Mouse (Mus musculus) thymus, postnatal 36 days (tissue): ENCODE results near the gene Acap2.

ENCODE experiments used
- DNase-seq, 2 experiments: peaks; one replicate each; pipeline ENCODE4 v3.0.0; 2022; ENCODE audit warnings: mixed read lengths in 2 of 2

Acap2 gene

DNA sequence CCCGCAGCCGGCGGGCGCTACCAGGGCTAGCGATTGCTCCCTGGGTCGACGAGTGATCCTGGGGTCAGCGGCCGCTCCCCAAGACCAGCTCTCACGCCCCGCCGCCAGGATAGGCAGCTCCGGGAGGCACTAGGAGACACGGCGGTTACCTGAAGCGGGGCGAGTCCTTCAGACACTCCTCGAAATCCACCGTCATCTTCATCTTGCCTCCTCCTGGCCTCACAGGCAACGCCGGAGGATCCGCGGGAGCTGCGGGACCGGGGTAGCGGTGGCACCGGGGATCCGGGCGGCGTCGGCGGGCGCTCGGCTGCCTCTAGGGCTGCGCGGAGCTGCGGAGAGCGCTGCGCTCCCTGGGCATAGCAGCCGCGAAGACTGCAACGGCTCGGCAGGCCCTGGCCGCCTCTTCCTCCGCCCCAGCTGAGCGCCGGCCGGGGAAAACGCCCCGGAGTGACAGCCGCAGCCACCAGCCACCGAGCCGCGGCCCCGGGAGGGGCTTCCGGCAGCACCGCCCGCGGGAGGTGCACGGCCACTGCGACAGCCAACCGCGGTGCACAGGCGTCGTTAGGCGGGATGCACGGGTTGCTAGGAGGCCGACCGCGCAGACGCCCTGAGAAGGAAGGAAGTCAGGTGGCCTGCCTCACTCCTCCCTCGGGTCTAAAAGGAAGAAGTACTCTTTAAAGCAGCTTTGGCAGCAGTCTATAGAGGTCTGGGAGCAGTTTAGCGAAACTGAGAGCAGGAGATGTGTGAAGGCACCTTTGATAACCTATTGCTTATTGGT is at the start of gene Acap2:
Gene Acap2 (minus strand): TSS at position 456 of the 778 bp plus-strand sequence.
- peak; percentile 98 to 99 for DNase-seq

DNA sequence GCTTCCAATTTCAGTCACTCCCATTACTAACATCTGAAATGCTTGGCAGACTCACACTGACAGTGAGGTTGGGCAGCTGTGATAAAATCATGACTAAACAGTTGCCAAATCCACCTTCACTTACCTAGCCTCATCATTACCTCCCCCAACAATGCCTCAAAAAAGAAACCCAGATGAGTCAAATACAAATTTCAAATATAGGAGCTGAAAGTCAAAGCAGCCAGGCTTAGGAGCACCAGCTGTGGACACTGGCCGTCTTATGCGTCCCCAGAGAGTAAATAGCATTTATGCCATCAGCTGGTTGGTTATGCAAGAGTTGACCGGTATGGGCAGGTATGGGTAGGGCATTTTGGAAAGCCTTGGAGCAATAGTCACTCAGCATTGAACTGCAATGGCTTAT is 48.4 kb upstream of the Acap2 start:
- DNase-seq, result no peak

DNA sequence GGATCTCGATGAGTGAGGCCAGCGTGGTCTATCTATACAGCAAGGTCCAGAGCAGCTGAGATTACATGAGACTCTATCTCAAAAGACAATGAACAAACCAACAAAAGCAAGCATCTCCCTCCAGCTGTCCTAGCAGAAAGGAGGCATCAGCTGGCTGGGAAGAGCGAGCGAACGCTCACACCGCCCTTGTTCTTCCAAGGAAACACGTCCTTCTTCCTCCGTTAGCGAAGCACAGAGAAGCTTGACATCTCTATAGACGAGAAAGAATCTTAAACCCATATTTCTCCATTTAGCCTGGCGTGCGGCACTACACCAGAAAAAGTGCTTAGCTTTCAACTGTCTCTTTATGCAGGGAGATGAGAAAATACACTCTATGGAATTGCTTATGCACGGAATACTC is 47.7 kb upstream of the Acap2 start:
- DNase-seq, result no peak

DNA sequence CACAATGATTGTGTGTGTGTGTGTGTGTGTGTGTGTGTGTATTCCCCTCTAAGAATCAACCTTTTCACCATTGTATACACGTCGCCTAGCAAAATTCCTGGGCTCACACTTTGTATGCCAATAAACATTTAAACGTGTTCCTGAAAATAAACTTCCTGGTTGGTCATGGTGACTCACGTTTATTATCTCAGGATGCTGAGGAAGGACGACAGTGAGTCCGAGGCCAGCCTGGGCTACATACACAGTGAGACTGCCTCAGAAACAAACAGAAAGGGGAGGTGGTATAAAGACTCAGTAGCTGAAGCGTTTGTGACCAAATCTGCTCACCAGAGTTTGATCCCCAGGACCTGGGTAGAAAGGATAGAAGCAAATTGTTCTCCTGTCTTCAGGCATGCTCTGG is 46.4 kb upstream of the Acap2 start:
- no peak for DNase-seq

DNA sequence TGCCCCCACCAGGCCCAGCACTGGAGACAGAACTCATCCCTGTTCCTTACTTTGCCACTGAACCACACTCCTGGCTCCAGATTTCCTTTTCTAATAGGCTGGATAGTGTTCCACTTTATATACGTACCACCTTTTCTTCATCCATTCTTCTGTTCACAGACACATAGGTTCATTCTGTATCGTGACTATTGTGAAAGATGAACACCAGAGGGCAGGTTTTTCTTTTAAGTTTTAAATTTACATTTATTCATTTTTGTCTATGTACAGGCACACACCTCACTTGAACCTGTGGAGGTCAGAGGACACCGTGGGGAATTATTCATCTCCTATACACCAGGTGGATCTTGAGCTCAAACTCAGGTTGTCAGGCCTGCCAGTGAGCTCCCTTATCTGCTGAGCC is 43.0 kb upstream of the Acap2 start:
- DNase-seq, result no peak

DNA sequence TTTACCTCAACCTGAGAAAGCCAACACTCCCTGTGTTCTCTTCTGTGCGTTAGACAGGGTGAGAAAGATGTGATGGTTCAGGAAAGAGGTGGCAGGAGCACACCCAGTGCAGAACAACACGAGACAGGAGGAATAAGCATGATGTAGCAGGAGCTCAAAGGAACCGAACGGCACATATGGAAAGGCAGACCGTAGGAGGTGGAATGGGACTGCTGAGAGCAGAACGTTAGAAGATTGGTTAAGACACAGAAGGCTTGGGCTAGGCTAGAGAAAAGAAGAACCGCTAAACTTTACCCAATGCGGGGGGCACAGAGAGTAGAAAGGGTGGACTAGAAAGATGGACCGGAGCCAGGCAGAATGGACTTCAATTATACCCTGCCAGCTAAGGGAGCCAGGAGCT is 40.4 kb upstream of the Acap2 start:
- DNase-seq, result no peak

DNA sequence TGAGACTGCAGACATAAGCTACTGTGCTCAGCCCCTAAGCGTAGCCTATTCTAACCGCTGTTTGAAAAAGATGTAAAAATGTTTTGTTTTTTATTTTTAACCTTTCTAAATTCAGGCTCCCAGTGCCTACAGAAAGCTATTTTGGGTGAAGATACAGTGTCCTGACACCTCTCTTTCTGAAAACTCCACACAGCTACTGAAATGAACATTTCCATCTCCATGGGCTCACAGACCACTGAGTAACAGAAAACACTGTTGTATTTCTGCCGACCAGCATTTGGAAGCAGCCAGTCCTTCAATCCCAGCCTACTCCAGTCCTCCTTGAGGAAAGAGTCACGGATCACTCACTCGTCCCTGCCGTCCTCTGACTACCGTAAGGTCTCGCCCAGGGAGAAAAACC is 39.5 kb upstream of the Acap2 start:
- no peak for DNase-seq

DNA sequence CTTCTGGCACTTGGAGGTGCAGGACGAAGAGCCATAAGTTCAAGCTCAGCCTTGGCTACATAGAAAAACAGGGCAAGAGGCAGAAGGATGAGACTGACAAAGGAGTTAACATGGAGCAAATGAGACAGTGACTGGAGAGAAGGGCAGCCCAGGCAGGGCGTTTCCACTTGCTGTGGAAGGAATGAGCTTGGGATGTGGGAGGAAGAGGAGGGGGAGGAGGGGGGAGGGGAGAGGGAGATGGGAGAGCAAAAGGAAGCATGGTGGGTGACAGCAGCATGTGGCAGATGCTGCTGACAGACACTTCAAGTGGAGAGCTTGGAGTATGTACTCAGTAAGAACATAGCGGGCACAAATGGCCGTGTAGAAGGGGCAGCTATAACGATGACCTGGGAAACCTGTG is 37.2 kb upstream of the Acap2 start:
- no peak for DNase-seq

DNA sequence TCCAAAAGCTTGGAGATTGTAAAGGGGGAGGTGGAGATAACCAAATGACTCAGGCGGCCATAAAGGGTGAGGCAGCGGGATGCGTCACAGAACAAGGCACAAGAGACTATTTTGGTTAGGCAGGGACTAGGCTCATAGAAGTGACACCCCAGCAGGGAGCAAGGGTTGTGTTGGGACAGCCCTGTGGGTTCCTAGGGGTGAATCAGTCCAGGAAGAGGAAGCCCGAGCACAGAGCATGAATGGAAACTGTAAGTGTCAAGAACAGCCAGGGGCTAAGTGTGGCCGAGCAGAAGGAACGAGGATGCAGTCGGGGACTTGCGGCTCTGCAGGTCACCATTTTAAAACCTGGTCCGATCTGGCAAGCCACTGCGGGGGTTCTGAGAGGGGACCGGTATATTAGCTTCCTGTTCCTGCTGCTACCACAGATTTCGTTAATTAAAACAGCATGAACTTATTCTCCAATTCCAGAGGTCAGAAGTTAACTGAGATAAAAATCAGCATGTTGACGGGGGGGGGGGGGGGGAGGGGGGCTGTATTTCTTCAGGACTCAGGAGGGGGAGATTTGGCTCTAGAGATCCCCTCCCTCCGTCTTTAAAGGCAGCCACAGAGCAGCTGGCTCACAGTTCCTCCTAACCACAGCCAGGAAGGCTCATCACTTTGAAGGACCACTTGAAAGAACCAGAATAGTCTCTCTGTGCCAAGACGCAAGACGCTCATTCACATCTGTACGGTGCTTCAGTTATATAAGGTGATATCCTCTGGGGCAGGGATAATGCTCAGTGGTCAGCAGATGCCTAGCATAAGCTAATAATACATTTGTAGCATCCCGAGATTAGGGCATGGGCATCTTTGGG is 34.6 kb upstream of the Acap2 start:
- peak; percentile 15 to 39 for DNase-seq

DNA sequence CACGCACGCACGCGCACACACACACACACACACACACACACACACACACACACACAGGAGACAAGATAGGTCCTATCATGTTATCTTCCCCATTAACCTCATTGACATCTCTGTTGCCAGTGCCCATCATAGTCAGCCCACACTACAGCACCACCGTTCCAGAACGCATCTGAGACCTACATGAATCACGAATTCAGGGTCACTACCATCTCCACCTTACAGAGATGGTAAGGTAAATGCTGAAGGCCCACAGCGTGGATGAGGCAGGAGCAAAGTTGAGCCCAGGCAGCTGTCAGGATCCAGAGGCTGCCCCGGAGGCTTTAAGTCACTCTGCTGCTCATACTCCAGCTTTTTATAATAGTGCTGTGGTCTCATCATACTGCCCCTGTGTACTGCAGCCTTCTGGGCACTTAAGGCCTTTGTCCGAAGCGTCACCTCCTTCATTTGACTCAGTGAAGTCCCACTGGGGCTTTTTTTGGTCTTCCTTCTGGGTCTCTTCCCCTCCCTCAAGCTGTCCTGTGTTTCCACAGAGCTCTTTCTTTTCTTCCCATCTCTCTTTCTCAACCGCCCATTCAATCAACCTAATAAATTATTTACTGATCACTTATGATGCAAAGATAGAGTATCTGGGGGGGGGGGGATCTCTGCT is 33.9 kb upstream of the Acap2 start:
- no peak for DNase-seq

DNA sequence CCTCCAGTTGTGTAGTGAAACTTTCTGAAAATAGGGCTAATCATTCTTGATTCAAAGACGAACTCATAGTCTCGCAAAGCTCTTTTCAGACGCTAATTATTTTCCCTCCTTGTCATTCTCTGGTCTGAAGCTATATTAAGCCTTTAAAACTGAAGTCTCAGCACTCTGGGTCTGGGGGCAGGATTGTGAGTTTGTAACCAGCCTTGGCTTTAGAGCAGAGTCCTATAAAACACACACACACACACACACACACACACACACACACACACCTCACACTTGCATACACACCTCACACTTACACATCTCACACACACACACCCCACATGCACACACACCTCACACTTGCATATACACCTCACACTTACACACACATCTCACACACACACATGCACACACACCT is 33.3 kb upstream of the Acap2 start:
- DNase-seq, result no peak

DNA sequence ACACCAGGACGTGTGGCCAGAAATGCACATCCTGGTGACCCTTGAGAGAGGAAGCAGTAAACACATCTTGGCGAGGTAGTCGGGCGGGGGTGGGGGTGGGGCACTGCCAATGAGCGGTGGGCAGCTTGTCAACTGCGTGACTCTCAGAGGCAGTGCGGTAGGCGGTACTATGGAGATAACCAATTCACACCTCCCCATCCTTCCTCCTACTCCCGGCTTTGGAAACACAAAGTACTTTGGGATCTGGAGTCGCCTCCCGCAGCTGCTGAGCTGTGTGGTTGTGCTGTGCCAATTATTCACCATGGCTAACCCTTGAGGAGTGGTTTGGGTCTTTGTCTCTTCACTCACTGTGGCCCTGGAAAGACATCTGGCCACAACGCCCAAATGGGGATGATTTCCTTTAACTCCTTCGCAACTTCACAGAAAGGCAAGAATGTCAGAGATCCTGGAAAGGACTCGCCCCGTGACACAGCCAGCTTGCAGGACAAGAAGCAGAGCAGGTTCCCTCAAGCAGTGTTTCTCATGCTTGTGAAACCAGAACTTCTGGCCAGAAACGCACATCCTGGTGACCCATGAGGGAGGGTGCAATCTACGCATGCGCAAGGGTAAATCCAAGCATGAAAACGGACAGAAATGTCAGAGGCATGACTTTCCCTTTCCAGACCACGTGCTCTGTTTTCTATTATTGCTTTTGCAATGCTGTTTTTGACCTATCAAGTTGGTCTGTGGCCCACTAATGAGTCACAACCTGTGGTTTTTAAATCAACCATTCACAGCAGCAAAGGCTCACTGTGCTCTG is 32.7 kb upstream of the Acap2 start:
- peak in 1 of 2 experiments; percentile 17 for DNase-seq

DNA sequence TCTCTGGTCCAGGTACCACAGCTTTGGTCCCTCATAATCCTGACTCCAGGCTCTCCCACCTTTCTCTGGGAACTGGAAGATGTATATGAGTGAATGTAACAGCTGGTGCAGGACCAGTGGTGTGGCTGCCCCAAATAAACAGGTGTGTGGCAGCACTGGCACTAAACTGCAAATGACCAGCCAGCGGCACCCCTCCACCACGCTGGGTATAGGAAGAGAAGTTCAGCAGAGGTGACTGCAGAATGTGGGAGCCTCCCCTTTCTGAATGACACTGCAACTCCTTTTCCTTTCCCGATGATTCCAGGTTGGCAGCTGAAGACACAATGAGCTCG is 32.1 kb upstream of the Acap2 start:
- no peak for DNase-seq

DNA sequence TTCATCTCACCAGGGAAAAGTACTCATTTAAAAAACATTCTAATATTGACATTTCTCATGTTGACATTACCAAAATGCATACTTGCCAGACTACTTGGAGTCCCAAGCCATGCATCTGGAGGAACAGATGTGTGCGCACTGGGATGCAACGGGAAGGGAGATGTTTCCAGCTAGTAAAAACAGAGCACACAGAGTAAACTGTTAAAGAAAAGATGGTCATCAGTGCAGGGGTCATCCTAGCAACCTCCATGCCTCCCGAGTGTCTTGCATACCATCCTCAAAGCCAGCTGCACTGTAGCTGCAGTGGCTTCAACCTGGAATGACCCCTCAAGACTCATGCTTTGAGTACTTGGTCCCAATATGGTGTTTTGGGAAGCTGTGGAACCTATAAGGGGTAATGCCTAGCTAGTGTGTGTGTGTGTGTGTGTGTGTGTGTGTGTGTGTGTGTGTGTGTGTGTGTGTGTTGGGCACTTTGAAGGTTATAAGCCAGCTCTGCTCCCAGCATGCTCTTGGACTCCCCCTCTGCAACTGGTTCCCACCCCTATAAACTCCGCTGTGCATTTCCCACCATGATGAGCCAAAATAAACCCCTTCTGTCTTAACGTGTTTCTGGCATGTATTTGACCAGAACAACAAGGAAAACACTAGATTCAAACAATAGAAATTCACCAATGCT is 31.6 kb upstream of the Acap2 start:
- no peak for DNase-seq

DNA sequence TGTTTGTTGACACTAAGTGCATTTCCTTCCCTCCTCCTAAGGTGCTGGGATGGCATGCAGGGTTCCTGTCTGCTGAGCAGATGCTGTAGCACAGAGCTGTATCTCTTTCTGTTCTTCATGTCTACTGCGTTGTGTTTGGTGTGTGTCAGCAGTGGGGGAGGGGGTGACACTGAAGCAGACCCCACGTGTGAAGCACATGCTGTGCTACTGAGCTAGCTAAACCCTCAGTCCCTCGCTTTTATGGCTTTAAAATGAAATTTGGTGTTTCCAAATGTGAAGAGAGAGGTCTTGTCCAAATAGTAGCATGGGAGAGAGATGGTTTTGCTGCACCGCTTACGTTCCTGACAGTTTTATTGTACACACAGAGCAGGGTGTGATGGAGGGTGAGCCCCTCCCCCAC is 30.5 kb upstream of the Acap2 start:
- no peak for DNase-seq

DNA sequence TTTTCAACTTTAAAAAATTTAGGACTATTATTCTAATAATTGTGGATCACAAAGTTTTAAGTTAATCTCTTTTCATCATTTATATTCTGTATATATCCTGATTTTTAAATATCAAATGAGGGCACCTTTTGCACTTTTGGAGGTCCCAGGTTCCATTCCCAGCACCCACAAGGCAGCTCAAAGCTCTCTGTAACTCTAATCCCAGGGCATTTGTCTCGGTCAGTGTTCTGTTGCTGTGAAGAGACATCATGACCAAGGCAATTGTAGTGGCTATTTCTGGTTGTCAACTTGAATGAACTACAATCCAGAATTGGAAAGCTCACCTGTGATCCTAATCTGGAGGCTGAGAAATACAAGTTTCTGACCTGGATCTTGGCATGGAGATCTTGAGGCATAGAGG is 26.7 kb upstream of the Acap2 start:
- no peak for DNase-seq

DNA sequence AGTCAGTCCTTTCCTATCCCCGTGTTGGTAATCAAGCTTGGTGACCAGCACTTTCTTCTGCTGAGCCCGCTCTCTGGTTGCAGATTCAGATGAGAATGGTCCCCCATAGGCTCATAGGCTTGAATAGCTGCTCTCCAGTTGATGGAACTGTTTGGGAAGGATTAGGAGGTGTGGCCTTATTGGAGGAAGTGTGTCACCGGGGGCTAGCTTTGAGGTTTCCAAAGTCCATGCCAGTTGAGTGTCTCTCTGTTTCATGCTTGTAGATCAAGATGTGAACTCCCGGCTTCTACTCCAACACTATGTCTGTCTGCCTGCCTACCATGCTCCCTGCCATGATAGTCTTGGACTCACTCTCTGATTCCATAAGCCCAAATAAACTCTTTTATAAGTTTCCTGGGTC is 14.2 kb upstream of the Acap2 start:
- no peak for DNase-seq

DNA sequence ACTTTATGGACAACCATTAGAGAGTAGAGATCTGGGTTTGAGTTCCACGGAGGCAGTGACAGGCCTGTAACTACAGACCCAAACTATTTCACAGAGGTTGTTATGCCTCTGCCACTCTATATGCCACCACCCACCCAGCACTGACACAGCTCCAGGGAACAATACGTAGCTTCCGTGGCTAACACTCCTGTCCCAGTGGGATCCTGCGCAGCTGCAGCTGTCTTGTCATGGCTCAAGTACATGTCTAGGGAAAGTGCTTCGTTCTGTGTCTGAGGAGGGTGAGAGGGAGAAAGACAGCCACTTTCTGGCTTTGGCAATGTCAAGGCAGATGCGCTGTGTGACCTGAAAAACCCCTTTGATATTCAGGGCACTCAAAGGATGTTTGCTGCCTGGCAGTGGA is 12.4 kb upstream of the Acap2 start:
- DNase-seq, result no peak

DNA sequence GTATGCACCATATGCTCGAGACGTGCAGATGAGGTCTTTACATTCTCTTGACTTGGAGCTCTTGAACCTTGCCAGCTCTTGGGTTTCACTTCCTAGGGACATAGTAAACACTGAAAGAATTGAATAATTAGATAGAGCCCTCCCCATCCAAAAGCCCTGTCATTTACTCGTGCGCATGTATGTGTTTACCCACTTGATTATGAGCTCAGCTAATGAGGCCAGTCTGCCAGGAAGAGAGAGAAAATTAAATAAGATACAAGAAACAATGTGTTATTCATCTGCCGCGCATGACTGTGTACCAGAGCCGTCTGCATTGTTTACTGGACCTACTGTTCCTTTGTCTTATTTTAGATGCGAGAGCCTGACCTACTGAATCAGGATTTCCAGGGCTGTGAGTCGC is 10.5 kb upstream of the Acap2 start:
- no peak for DNase-seq

DNA sequence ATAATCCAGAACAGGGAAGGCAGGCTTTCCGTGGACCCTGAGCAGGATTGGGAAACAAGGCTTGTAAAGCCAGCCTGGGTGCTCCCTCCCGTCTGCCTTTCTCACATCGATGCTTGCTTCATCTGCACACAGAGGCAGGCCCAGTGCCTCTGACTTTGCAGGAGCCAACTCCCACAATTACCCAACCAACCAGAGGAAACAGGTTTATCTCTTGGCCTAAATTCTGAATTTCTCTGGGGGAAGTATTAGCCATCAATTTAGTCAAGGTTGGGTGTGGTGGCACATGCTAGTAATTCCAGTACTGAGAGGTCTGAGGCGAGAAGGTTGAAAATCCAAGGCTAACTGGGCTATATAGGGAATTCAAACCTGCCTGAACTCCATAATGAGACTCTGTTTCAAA is 9.4 kb upstream of the Acap2 start:
- DNase-seq, result no peak

DNA sequence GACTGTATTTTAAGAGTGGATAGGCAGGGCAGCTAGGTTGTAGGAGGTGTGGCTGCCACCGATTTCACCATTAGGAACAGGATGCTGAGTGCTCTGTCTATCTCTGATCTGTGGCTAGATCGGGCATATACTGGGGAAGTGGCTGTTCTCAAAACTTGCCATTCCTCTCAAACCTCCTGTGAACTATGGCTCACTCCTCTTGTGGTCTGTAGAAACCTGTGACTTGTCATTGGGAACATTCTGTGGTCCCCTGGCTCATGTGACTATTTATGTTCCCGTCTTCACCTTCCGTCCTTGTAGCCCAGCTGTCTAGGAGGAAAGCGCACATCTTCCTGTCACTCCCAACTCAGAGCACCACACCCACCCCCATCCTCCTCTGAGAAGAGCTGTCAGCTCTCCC is 8.9 kb upstream of the Acap2 start:
- DNase-seq, result no peak

DNA sequence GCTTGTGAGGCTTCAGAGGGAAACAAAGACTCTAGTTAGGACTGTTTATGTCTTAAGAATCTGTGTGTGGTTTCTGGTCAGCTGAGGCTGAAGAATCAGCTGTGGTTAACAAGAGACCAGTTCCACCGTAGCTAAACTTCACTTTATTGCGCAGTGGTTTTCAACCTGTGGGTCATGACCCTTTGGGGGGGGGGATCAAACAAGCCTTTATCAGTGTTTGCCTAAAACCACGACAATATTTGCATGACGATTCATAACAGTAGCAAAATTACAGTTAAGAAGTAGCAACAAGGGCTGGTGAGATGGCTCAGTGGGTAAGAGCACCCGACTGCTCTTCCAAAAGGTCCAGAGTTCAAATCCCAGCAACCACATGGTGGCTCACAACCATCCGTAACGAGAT is 4.7 kb upstream of the Acap2 start:
- no peak for DNase-seq

DNA sequence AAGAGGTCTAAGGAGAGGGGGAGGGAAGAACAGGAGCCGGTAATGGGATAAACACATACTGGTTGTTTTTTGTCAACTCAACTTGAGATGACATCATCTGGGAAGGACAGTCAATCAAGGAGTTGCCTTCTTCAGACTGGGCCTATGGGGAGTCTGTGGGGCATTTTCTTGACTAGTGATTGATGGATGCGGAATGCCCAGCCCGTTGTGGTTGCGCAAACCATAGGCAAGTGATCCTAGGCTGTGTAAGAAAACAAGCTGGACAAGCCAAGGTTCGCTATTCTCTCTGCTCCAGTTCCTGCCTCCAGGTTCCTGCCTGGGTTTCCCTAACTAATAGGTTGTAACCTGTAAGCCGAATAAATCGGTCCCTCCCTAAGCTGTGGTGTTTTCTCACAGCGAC is 4.1 kb upstream of the Acap2 start:
- no peak for DNase-seq
